Mouse (Mus musculus): Measurements from ENCODE around the gene Herc2. TPM values are rescaled to one million over a fixed set of nuclear protein-coding genes. Genes with fewer than 3 reads are reported as not detected.

Herc2 gene
- polyA plus RNA-seq, 1 experiment = 55.4 TPM

DNA sequence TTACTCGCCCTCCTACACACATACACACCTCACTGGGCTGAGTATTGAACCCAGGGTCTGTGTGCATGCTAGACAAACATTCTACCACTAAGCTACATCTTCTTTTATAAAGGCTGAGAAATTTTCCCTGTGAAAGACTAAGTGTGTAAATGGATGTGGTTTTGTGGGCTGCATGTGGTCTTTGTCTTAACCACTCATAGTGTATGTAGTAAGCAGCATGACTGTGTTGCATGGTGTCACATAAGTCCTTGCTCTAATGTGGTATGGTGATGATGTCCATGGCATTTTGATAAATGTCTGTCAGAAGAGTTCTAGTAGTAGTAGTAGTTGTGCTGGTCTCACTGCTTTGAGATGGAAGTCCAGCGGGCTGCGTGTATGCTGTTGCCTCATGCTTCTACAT is 152.8 kb downstream of the Herc2 start:
- H3K4me1 ChIP-seq (ENCODE audit: control insufficient read depth, insufficient read depth, low read length) = no peaks in the 10 kb centered on the region
- no peak for DNase-seq
- H3K27me3 ChIP-seq (ENCODE audit: control insufficient read depth, insufficient read depth, low read length) = no peaks in the 10 kb centered on the region
- TF ChIP-seq POLR2A (IDR thresholded peaks at IDR 0.05; ENCODE audit: borderline replicate concordance, insufficient read depth, low read length) = no peak
- H3K4me3 ChIP-seq (replicated peaks; ENCODE audit: insufficient read depth, low read depth, low read length) = no peak overlapping the region
- no peak overlapping the region for H3K27ac ChIP-seq (ENCODE audit: insufficient read depth, low read length)
- 95% methylated on average over 3 of the region's 3 CpGs for WGBS

DNA sequence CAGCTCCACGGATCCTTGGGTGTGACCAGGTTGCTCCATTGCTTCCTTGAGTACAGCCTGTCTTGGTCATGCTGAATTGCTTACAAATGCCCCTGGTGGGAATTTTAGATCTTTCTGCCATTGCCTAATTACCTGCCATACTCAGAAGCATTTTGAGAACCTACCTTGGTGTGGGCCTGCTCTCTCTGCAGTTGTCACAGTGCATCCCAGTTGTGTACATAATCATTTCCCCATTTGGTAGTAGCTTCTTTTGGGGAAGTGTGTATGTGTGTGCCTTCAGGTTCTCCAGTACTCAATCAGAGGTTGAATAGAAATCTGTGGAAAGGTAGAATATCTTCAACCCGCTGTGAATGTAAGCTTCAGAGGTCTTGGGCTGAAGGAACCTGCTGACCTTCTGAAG is 153.3 kb downstream of the Herc2 start:
- Histone ChIP-seq H3K4me3 (replicated peaks; ENCODE audit: insufficient read depth, low read depth, low read length) (no peak overlapping the region), H3K27me3 (ENCODE audit: control insufficient read depth, insufficient read depth, low read length) (no peaks in the 10 kb centered on the region), H3K4me1 (ENCODE audit: control insufficient read depth, insufficient read depth, low read length) (no peaks in the 10 kb centered on the region), H3K27ac (ENCODE audit: insufficient read depth, low read length) (no peak overlapping the region)
- WGBS = 96% methylated on average over 2 of the region's 2 CpGs
- TF ChIP-seq POLR2A (IDR thresholded peaks at IDR 0.05; ENCODE audit: borderline replicate concordance, insufficient read depth, low read length) (no peak), CTCF (IDR thresholded peaks at IDR 0.05; ENCODE audit: borderline replicate concordance, insufficient read depth, low read depth, low read length) (no peak)
- DNase-seq = no peak

DNA sequence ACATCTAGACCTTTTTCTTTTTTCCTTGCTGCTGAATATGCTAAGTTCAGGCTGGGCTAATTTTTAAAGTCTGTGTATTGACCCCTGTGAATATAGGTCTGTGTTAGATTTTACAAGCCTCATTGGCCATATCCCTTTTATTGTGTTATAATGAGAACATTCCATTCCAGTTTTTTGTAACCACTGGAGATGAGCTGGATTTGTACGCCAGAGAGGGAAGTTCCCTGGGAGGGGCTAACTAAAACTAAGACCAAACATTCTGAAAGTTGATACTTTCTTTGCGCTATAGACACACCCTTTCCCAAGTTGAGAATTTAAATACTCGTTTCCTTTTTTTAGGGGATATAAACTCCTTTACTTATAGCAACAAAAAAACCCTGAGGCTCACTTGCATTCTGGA is 154.9 kb downstream of the Herc2 start:
- Histone ChIP-seq H3K4me1 (ENCODE audit: control insufficient read depth, insufficient read depth, low read length) (no peaks in the 10 kb centered on the region), H3K4me3 (replicated peaks; ENCODE audit: insufficient read depth, low read depth, low read length) (no peak overlapping the region), H3K27ac (ENCODE audit: insufficient read depth, low read length) (no peak overlapping the region), H3K27me3 (ENCODE audit: control insufficient read depth, insufficient read depth, low read length) (no peaks in the 10 kb centered on the region)
- TF ChIP-seq CTCF (IDR thresholded peaks at IDR 0.05; ENCODE audit: borderline replicate concordance, insufficient read depth, low read depth, low read length) (no peak), POLR2A (IDR thresholded peaks at IDR 0.05; ENCODE audit: borderline replicate concordance, insufficient read depth, low read length) (no peak)
- 61% methylated on average over 3 of the region's 3 CpGs for WGBS
- DNase-seq = no peak

DNA sequence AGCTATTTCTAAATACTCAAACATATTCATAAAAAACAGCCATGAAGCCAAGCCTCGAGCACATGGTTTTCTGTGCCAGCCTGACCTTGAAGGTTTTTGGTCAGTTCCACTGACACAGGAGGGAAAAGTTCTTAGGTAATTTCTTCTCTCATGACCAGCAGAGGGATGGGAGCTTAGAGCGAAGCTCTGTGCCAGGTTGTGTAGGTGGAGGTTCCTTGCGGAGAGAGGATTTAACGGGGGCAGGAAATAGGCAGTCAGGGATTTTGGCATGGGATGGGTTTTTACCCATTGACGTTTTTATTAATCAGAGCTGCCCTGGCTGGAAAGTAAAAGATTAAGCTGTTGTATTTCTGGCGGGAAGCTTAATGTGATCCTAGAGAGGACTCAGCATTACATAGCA is 170.8 kb downstream of the Herc2 start:
- Histone ChIP-seq H3K4me1 (ENCODE audit: control insufficient read depth, insufficient read depth, low read length) (no peaks in the 10 kb centered on the region), H3K4me3 (replicated peaks; ENCODE audit: insufficient read depth, low read depth, low read length) (no peak overlapping the region), H3K27me3 (ENCODE audit: control insufficient read depth, insufficient read depth, low read length) (no peaks in the 10 kb centered on the region), H3K27ac (ENCODE audit: insufficient read depth, low read length) (no peak overlapping the region)
- no peak for TF ChIP-seq CTCF (IDR thresholded peaks at IDR 0.05; ENCODE audit: borderline replicate concordance, insufficient read depth, low read depth, low read length)
- no peak for TF ChIP-seq POLR2A (IDR thresholded peaks at IDR 0.05; ENCODE audit: borderline replicate concordance, insufficient read depth, low read length)
- no peak for DNase-seq
- 44% methylated on average over 6 of the region's 6 CpGs for WGBS

DNA sequence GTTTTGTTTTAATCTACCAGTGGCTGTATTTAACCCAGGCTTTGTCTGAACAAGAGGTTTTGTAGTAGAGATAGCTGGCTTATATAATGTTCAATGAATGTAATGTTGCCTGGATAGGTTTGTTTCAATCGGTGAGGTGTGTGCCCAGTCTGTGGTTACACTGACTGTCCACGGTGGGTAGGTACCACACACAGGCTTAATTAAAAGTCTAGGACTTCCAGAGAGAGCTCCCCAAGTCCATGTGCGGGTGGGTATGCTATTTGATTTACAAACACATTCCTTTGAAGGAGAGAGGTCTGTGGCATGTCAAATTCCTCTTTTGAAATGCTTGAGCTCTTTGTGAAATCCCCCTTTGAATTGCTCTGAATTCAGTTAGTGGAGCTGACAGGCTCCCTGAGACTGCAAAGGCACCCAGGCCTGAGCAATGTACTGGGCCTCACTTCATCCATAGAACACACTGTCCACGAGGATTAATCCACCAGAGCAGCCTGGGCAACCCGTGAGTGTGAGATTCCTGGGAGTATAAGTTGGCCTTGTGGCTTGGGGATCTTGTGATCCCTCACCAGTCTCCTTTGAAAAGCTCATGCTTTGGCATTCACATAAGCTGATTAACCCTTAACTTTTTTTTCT is 185.9 kb downstream of the Herc2 start:
- Histone ChIP-seq H3K27ac (ENCODE audit: insufficient read depth, low read length) (no peak overlapping the region), H3K27me3 (ENCODE audit: control insufficient read depth, insufficient read depth, low read length) (no peaks in the 10 kb centered on the region), H3K4me3 (replicated peaks; ENCODE audit: insufficient read depth, low read depth, low read length) (no peak overlapping the region), H3K4me1 (ENCODE audit: control insufficient read depth, insufficient read depth, low read length) (no peaks in the 10 kb centered on the region)
- TF ChIP-seq POLR2A (IDR thresholded peaks at IDR 0.05; ENCODE audit: borderline replicate concordance, insufficient read depth, low read length) (no peak), CTCF (IDR thresholded peaks at IDR 0.05; ENCODE audit: borderline replicate concordance, insufficient read depth, low read depth, low read length) (no peak)
- no peak for DNase-seq
- 36% methylated on average over 5 of the region's 5 CpGs for WGBS

DNA sequence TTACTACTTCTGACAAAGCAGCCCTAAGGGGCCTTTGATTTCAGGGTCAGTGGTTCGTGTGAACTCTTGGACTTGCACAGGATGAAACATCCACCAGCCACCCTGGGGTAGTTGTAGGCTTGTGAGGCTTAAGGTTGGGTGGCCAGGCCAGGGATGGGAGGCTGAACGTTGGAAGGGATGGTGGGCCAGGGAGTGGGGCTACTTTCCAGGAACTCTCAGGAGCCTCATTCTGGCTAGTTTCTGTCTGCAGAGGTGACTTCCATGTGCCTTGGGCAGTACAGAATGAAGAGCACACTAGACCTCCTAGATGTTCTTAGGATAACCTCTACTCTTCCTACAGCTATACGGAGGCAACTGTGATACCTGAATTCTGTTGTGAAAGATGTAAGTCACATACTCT is 186.6 kb downstream of the Herc2 start:
- WGBS = 67% methylated on average over 3 of the region's 3 CpGs
- H3K27me3 ChIP-seq (ENCODE audit: control insufficient read depth, insufficient read depth, low read length) = no peaks in the 10 kb centered on the region
- no peak for TF ChIP-seq CTCF (IDR thresholded peaks at IDR 0.05; ENCODE audit: borderline replicate concordance, insufficient read depth, low read depth, low read length)
- no peak for TF ChIP-seq POLR2A (IDR thresholded peaks at IDR 0.05; ENCODE audit: borderline replicate concordance, insufficient read depth, low read length)
- no peak overlapping the region for H3K4me3 ChIP-seq (replicated peaks; ENCODE audit: insufficient read depth, low read depth, low read length)
- DNase-seq = no peak
- H3K4me1 ChIP-seq (ENCODE audit: control insufficient read depth, insufficient read depth, low read length) = no peaks in the 10 kb centered on the region
- no peak overlapping the region for H3K27ac ChIP-seq (ENCODE audit: insufficient read depth, low read length)

DNA sequence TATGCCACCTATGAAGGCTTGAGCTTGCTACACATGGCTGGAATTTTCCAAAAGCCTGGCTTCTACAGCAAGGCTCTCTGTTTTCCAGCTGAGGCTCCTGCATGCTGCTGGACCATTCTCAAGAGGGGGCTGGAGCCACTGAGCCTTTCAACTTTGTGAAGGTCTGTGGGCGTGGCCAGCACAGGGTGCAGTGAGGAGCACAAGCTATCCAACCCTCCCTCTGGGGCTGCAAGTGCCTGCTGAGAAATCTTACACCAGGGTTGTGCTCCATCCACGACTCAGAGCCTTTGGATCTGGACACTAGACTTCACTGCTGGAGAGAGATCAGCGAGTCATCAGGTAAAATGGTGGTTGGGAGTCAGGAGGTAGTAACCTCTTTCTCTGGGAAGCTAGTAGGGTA is 189.5 kb downstream of the Herc2 start, which contains the start of gene Oca2:
Gene Oca2, plus strand, starts transcription at position 218 of the 400 bp plus-strand sequence.
- DNase-seq = no peak
- Histone ChIP-seq H3K4me3 (replicated peaks; ENCODE audit: insufficient read depth, low read depth, low read length) (no peak within 1 kb of the TSS), H3K27me3 (ENCODE audit: control insufficient read depth, insufficient read depth, low read length) (no peaks in the 10 kb centered on the region), H3K27ac (ENCODE audit: insufficient read depth, low read length) (no peak within 1 kb of the TSS), H3K4me1 (ENCODE audit: control insufficient read depth, insufficient read depth, low read length) (no peaks in the 10 kb centered on the region)
- WGBS = 44% methylated on average over 3 of the region's 3 CpGs
- TF ChIP-seq POLR2A (IDR thresholded peaks at IDR 0.05; ENCODE audit: borderline replicate concordance, insufficient read depth, low read length) = no peak
- no peak for TF ChIP-seq CTCF (IDR thresholded peaks at IDR 0.05; ENCODE audit: borderline replicate concordance, insufficient read depth, low read depth, low read length)

DNA sequence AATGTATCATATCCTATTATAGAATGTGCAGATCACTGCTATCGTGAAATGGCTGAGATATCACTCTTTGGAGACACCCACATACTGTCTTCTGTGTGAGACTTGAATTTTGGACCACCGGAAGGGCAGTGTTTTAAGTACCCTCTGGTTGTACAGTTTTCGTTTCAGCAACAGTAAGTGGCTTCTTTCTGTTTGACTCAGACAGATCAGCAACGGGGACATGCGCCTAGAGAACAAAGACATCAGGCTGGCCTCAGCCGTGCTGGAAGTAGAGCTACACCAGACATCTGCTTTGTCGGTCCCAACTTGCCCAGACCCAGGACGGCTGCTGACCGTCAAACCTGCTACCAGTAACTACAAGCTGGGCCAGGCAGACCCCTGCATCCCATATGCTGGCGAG is 204.6 kb downstream of the Herc2 start:
- no peak for TF ChIP-seq CTCF (IDR thresholded peaks at IDR 0.05; ENCODE audit: borderline replicate concordance, insufficient read depth, low read depth, low read length)
- TF ChIP-seq POLR2A (IDR thresholded peaks at IDR 0.05; ENCODE audit: borderline replicate concordance, insufficient read depth, low read length) = no peak
- 74% methylated on average over 10 of the region's 10 CpGs for WGBS
- Histone ChIP-seq H3K27ac (ENCODE audit: insufficient read depth, low read length) (no peak overlapping the region), H3K4me1 (ENCODE audit: control insufficient read depth, insufficient read depth, low read length) (no peaks in the 10 kb centered on the region), H3K4me3 (replicated peaks; ENCODE audit: insufficient read depth, low read depth, low read length) (no peak overlapping the region), H3K27me3 (ENCODE audit: control insufficient read depth, insufficient read depth, low read length) (no peaks in the 10 kb centered on the region)
- no peak for DNase-seq
